Mouse (Mus musculus): ENCODE measurements around the gene Gtf2a1l.

Gtf2a1l gene

DNA sequence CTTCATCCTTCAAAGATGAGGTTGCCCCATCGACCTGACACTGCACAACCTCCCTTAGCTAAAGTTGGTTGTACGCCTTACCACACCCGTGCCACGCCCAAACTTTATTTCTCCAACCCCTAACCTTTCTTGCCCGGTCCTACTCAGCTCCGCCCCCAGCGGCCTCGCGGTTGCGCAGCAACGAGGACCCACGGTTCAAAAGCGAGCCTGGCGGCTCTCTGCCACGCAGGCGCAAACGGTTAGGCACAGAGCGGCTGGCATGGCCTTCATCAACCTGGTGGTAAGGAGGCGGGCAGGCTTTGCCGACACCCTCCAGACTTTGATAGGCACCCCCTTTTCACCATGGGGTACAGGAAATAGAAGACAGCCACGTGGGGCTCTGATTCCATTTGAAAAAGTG is at the start of gene Gtf2a1l:
Gene Gtf2a1l (plus strand): TSS at position 209 of the 400 bp plus-strand sequence.
- peak; percentile 30 for DNase-seq (ENCODE audit: low read depth, low spot score)

DNA sequence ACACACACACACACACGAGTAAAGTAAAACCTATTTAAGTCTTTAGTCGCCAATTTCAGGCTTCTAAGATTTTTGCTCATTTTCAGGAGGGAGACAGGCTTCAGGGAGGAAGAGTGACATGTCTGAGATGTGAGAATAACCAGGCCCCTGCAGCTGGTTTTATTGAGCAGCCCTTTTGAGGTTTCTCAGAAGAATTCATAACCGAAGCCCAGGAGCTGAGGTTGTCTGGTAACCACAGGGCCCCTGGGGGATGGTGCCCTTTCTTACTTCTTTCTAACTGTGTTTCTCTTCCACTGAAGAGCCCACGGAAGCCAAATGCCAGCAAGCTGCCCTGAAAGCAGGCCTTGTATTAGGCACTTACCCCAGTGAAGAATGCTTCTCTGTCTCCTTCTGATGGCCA is 47.5 kb upstream of the Gtf2a1l start:
- no peak for DNase-seq (ENCODE audit: low read depth, low spot score)

DNA sequence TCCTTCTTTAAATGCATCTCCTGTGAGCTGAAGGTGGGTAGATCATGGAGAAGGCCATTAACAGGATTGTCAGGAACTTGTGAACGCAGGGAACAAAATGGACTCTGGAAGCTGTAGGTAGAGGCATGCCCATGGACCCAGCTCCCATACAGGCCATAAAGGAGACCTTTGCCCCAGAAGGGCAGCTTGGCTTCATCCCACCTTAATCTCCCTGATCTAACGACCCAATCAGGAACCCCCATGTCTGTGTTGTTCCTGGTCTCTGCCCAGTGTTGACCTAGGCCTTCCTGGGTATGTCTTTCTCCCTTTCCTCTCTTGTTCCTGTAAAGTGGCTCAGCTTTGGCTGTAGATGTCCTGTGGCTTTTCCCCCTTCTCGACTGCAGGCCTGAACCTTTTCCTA is 47.1 kb upstream of the Gtf2a1l start:
- no peak for DNase-seq (ENCODE audit: low read depth, low spot score)

GRCm38 (mm10) chr17:88622711-88623110 is 45.7 kb upstream of the Gtf2a1l start:
- DNase-seq (ENCODE audit: low read depth, low spot score), result no peak

DNA sequence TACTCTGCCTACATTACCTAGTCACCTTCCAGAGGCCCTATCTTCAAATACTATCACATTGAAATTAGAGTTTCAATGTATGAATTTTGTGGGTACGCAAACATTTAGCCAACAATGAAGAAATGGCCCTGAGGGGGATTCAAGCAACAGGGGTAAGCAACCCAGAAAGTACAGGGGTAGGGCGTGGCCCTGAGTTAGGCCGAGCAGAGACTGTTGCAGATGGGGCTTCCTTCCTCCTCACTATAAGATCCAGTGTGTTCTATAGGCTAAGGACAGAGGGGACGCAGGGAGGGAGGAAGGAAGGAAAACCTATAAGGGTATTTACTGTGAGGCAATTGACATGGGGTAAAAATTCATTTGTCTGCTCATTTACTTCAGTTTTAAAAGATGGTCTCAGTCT is 44.1 kb upstream of the Gtf2a1l start:
- DNase-seq (ENCODE audit: low read depth, low spot score), result no peak

- DNase-seq (ENCODE audit: low read depth, low spot score), result no peak
Observed at GRCm38 (mm10) chr17:88625350-88625749, 43.1 kb upstream of the Gtf2a1l start.

GRCm38 (mm10) chr17:88625931-88626330 is 42.5 kb upstream of the Gtf2a1l start:
- DNase-seq (ENCODE audit: low read depth, low spot score), result no peak

GRCm38 (mm10) chr17:88626347-88626811 is 42.1 kb upstream of the Gtf2a1l start:
- DNase-seq (ENCODE audit: low read depth, low spot score), result no peak

- DNase-seq (ENCODE audit: low read depth, low spot score), result no peak
Observed at GRCm38 (mm10) chr17:88627150-88627549, 41.3 kb upstream of the Gtf2a1l start.

GRCm38 (mm10) chr17:88628676-88629380 is 39.6 kb upstream of the Gtf2a1l start:
- DNase-seq (ENCODE audit: low read depth, low spot score), result peak; percentile 51

GRCm38 (mm10) chr17:88629381-88629759 is 39.1 kb upstream of the Gtf2a1l start:
- DNase-seq (ENCODE audit: low read depth, low spot score), result no peak

DNA sequence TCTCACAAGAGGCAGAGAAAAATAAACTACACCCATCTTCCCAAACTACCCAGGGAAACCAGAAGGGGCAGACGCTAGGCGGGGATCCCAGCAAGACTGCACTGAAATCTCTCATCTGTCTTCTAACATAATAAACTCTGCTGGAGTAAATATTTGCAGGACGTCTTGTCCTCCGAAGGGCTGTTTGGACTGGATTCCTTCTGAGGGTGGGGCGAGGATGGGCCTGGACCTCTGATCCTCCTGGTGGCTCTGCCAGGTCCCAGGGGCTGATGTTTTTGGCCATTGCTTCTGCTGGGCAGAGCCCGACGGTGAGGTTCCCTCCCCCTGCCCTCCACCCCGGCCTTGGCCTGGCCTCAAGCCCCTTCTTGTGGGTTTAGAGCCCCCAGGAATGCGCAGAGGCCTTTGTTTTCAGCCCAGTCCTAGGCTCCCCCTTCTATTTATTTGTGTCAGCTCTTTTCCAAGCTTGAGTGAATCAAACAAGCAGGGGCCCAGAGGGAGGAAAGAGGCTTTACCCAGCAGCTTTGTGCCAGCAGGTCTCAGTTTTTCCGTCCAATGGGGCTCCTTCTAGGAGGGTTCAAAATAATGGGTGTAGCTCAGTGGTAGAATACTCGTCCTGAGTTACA is 38.4 kb upstream of the Gtf2a1l start:
- no peak for DNase-seq (ENCODE audit: low read depth, low spot score)

DNA sequence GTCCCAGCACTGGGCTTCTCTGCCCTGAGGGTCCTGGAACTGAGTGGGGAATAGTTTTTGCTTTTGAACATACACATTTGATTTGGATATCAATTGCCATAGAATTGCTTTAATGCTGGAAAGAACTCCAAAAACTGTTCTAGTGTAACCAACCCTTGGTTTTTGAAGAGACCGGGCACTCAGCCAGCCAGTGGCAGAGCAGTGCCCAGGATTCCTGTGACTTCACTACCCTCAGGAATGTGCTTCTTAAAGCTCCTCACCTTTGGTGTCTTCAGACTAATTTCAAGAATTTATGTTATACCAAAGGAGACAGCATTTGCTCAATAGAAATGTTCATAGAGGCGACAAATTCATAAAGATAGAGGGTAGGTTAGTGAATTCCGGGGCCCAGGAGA is 37.9 kb upstream of the Gtf2a1l start:
- no peak for DNase-seq (ENCODE audit: low read depth, low spot score)

GRCm38 (mm10) chr17:88632631-88633030 is 35.8 kb upstream of the Gtf2a1l start:
- DNase-seq (ENCODE audit: low read depth, low spot score), result no peak

- DNase-seq (ENCODE audit: low read depth, low spot score), result no peak
Observed at GRCm38 (mm10) chr17:88636076-88636475, 32.4 kb upstream of the Gtf2a1l start.

- DNase-seq (ENCODE audit: low read depth, low spot score), result peak; percentile 27
Observed at GRCm38 (mm10) chr17:88636587-88636986, 31.9 kb upstream of the Gtf2a1l start.

GRCm38 (mm10) chr17:88641012-88641411 is 27.4 kb upstream of the Gtf2a1l start:
- peak; percentile 83 for DNase-seq (ENCODE audit: low read depth, low spot score)

GRCm38 (mm10) chr17:88641836-88642235 is 26.6 kb upstream of the Gtf2a1l start:
- DNase-seq (ENCODE audit: low read depth, low spot score), result no peak

- no peak for DNase-seq (ENCODE audit: low read depth, low spot score)
Observed at GRCm38 (mm10) chr17:88644876-88645275, 23.6 kb upstream of the Gtf2a1l start.

- DNase-seq (ENCODE audit: low read depth, low spot score), result no peak
Observed at GRCm38 (mm10) chr17:88645299-88645698, 23.2 kb upstream of the Gtf2a1l start.

DNA sequence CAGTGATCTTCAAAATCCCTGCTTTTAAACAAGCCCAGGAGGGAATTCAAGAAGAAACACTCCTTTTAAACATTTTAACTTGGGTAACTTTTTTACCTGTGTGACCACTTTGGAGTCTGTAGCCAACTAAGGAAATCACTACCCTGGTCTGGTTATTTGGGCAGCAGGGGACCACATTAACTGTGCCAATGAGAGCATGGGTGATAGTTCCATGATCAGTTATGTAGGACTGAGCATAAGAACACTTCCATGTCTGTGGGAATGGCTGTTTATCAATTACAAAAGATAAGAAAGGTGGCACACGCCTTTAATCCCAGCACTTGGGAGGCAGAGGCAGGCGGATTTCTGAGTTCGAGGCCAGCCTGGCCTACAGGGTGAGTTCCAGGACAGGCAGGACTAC is 21.3 kb upstream of the Gtf2a1l start:
- no peak for DNase-seq (ENCODE audit: low read depth, low spot score)

GRCm38 (mm10) chr17:88652010-88652409 is 16.4 kb upstream of the Gtf2a1l start:
- DNase-seq (ENCODE audit: low read depth, low spot score), result peak; percentile 86

DNA sequence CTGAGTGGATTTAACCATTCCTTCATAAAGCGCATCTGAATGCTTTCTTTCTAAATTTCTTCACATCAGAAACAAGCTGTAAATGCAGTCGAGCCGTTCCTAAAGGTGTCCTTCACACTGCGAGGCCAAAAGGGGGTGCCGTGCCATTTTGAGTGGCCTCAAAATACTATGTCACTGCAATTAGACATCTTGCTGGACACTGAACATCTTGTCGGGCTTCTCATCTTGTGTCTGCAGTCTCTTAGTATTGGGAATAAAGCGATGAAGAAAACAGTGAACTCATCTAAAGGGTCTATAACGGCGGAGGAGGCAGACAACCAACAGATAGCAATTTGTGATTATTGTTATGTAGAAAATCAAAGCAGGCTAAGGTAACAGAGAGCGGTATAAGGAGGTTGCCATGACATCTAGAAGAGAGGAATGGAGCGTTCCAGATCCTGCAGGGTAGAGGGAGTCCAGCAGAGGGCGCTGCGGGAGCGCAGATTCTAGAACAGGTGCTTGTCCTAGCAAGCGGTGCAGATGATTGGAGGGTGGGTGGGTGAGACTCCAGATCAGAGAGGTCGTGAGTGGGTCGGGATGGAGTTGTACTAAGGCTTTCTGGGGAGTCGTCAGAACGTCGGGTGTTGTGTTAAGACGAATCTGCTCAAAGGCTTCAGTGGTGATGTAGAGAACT is 15.6 kb upstream of the Gtf2a1l start:
- DNase-seq (ENCODE audit: low read depth, low spot score), result peak; percentile 92
